Mouse (Mus musculus) urinary bladder, postnatal 0 days (tissue): ENCODE data around the gene Retnla. TPM values are rescaled to one million over a fixed set of nuclear protein-coding genes. Genes with fewer than 3 reads are reported as not detected.

Experiments
- polyA plus RNA-seq: library from polyadenylated mRNA; unstranded; fragments of >200 nt; fragmentation: Nextera tagmentation; extraction: Ambion mirVana; gene quantifications from 2 replicates; pipeline ENCODE4 v1.2.1, GENCODE M21; 2015

Gene Retnla
- polyA plus RNA-seq = 0.39 TPM in 1 of 2 replicates, not detected in the other

DNA sequence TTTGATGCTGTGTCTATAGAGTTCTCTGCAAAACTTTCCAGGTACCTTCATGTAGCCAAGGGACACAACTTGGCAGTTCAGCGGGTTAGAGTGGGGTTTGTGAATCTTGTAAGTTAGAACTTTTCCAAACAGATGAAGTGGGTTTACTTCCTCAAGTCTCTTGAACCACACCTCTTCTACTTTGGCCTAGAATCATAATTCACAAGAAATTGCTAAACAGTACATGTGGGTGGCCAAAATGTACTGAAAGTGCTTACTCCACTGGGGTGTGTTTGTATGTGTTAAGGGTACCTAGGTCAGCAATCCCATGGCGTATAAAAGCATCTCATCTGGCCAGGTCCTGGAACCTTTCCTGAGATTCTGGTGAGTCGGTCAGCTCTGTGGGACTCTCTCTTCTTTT is at the start of gene Retnla:
Gene Retnla (plus strand): TSS at position 286 of the 400 bp plus-strand sequence.

DNA sequence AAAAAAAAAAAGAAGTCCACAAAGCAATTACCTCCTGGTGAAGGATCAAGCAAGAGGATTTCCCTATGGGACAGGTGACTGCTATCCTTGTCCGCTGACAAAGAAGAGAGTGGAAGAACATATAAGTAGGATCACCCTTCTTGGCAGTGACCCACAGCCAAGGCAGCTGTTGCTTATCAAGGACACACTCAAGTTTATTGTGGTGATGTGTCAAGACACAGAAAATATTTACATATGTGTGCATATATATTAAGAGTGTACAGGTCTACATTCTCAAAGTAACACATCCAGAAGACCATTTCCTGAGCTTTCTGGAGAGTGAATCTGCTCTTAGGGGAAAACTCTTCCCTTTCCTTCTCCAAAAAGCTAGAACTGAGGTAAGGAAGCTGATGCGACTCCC is 25.7 kb upstream of the Retnla start, which contains the start of gene Retnlb:
Gene Retnlb (plus strand): TSS at position 162 of the 400 bp plus-strand sequence.

DNA sequence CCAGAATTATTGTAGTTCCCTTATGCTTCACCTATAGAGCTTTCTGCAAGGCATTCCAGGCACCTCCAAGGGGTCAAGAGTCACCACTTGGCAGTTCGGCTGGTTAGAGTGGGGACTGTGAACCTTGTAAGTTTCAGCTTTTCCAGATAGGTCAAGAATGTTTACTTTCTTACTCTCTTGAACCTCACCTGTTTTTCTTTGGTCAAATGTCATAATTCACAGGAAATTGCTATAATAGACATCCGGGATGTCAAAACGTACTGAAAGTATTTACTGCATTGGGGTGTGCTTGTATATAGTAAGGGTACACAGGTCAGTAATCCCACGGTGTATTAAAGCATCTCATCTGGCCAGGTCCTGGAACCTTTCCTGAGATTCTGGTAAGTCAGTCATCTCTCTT is 30.0 kb downstream of the Retnla start, which contains the start of gene Retnlg:
Gene Retnlg (plus strand): TSS at position 301 of the 400 bp plus-strand sequence.

Other genes with a start within 250 kb of the Retnla start
- 0.08 TPM in 1 of 2 replicates, not detected in the other for gene Trat1, start 70.5 kb upstream of the Retnla start, polyA plus RNA-seq
- not detected in 2 replicates for gene Retnlb, start 25.7 kb upstream of the Retnla start, polyA plus RNA-seq
- gene Retnlg, start 30.1 kb downstream of the Retnla start, polyA plus RNA-seq = 1.2 and 24.1 TPM in 2 replicates
- 5.0 and 6.2 TPM in 2 replicates for gene Dzip3, start 151.6 kb downstream of the Retnla start, polyA plus RNA-seq
- 4.2 and 6.6 TPM in 2 replicates for gene Cip2a, start 151.6 kb downstream of the Retnla start, polyA plus RNA-seq
- gene Myh15, start 214.9 kb downstream of the Retnla start, polyA plus RNA-seq = not detected in 2 replicates